Mouse (Mus musculus) natural killer cell, adult 2 months (primary cell): ENCODE measurements around the gene Adnp.
"Not testable (repeated sequence)": the region's sequence is repeated elsewhere in the genome, so short reads cannot be mapped to it uniquely, and the experiment has no call there.

Experiments
- DNase-seq, 2 experiments: peaks; one replicate each; pipeline ENCODE4 v3.0.0; 2022; ENCODE audit warnings: low spot score in 2 of 2

The Adnp gene

DNA sequence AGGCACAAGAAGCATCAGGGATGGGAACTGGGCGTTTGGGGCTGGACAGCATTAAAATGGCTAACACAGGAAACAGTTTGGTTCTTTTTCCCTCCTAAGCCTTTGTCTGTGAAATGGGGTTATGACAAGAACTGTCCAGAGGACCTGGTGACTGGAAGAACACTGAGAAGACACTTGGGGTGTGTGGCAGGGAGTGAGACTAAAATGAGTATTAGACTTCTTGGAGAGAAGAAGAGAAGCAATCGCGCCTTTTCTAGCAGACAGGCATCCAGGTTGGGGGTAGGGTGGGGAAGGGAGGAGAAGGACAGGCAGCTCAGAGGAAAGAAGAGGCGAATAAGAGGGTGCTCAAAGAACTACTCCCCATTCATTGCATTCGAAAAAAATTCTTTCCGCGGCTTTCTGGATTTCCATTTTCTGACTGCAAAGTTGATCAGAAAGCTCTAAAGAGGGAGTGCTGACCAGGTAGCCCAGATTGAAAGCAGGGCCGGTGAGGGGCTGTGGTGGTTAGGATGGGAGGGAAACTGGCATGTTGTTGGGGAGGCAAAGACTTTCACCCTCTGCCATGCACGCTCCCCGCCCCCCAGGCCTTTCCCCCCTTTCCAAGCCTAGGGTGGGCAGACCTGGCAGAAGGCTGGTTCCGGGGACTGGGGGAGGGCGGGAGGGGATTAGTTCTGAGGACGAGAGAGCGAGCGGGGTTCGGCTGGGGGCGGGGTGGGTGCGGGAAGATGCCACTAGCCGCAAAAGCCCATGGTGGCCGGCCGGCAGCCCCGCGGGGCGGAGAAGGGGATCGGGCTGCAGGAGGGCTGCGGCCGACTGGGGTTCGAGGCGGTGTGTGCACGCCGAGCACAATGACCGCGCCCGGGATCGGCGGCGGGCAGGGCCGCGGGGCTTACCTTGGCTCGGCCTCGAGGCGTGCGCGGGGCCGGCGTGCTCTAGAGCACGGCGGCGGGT is 956 bp downstream of the Adnp start:
- DNase-seq = peak in 1 of 2 experiments; percentile 12

DNA sequence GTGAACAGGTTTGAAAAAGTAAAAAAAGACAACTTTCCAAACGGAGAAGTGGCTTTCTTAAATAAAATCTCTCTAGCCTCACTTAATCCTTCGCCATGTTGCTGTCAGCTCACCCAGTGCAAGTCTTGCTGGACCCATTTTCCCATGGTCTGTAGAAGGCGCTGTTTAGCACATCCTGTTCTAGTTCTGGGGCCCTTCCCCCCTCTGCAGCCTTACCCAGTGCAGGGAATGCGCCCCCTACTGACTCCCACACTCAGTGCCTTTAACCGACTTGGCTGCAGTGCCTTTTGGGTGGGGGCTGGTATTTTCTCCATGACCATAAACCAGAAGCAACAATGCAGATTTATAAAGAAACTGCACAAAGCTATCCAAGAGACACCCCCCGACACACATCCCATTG is 1.6 kb downstream of the Adnp start:
- peak; percentile 89 to 94 for DNase-seq

- no peak for DNase-seq
Measured at GRCm38 (mm10) chr2:168204476-168204999, 2.4 kb downstream of the Adnp start.

DNA sequence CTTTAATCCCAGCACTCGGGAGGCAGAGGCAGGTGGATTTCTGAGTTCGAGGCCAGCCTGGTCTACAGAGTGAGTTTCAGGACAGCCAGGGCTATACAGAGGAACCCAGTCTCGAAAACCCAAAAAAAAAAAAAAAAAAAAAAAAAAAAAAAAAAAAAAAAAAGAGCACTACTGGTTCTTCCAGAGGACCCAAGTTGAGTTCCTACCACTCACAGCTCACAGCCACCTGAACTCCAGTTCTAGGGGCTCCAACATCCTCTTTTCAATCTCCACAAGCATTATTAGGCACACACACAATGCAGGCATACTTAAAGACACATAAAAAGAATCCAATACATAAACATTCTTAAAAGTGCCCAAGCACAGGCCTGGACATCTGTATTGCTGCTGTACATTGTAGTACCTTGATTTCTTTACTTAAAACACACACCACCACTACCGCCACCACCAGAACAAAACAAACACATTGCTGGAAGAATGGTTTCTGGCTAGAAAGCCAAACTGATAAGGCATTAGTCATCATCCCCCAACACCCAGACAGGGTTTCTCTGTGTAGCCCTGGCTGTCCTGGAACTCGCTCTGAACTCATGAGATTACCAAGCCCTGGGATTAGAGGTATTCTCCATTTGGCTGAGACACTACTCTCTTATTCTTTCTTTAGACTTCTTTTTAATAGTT is 6.8 kb downstream of the Adnp start:
- no peak for DNase-seq

- DNase-seq = no peak
Measured at GRCm38 (mm10) chr2:168199476-168199875, 7.4 kb downstream of the Adnp start.

- no peak for DNase-seq
Measured at GRCm38 (mm10) chr2:168198421-168198820, 8.5 kb downstream of the Adnp start.

- no peak for DNase-seq
Measured at GRCm38 (mm10) chr2:168195721-168196120, 11.2 kb downstream of the Adnp start.

DNA sequence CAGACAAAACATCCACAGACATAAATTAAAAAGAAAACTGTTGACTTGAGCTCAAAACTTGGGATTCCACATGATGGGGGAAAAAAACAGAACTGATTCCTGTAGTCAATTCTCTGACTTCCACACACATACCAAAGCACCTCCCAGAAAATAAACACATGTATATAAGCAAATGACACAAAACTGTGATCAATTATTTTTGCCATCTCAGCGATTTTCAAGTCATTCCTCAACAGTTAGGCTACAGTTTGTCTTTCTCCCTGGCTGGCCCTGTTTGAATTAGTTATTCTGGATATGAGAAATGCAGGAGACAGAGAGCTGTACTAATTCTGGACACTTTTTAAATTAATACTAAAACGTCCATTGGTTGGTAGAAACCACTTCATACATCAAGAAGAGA is 13.2 kb downstream of the Adnp start:
- no peak for DNase-seq

GRCm38 (mm10) chr2:168191856-168192255 is 15.1 kb downstream of the Adnp start:
- no peak for DNase-seq

GRCm38 (mm10) chr2:168175946-168176345 is 31.0 kb downstream of the Adnp start:
- no peak for DNase-seq

DNA sequence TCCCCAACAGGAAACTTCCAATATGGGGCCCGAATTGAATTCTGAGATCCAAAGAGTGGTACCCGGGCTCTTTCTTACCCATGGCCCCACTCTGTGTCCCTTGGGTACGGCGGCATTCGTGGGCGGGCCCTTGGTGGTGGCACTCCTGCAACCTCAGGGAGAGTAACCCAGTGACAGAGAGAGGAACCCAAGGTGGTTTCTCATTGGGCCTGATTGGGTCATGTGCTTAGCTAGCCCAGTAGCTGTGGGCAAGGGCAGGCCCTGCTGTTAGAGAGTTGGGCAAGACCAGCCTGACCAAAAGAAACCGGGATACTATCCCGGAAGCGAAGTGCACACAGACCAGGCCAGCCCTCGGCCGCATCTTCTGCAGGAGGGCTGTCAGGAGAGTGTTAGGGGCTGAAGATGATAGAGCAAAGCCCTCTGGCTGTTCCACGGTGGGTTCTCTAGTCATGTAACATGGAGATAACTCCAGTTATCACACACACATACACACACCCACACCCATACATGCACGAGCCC is 36.7 kb downstream of the Adnp start:
- DNase-seq = peak; percentile 61 to 67

GRCm38 (mm10) chr2:168169800-168170113 is 37.2 kb downstream of the Adnp start:
- DNase-seq = no peak

DNA sequence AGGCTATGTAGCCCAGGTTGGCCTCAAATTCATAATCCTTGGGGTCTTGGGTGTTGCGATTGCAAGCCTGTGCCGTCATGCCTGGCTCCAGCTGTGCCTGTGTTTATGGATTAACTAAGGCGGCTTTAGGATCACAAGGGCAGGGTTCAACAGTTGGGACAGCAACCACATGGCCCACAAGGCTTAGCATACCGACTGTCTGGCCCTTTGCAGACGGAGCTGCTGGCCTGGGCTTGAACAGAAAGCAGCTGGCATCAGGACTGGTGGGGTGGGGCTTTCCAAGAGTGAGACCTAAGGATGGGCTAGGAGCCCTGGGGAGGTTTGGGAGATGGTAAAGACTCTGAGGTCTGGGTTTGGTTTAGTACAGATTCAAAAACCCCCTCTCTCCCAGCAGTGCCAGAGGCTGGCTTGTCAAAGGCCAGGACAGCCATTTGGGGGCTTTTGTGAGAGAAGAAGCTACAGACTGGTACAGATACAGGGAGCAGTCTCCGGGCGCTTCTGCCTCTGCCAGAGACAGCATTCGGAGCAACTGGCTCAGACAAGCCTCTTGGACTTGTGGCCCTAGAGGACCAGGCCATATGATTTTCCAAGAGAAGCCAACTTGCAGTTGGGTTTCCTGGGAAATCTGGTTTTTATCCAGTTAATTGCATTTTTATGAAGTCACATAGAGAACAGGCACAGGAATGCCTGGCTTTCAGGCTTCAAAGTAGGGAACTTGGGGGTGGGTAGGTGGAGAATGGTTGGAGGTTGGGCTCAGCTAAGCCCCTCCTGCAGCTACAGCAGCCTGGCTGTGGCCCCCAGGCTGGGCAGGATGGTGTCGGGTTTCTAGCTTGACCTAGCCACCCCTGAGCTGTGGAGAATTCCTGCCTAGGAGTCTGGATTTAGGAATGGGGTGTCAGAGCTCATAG is 37.8 kb downstream of the Adnp start:
- no peak for DNase-seq

- no peak for DNase-seq
Measured at GRCm38 (mm10) chr2:168167781-168168180, 39.1 kb downstream of the Adnp start.

DNA sequence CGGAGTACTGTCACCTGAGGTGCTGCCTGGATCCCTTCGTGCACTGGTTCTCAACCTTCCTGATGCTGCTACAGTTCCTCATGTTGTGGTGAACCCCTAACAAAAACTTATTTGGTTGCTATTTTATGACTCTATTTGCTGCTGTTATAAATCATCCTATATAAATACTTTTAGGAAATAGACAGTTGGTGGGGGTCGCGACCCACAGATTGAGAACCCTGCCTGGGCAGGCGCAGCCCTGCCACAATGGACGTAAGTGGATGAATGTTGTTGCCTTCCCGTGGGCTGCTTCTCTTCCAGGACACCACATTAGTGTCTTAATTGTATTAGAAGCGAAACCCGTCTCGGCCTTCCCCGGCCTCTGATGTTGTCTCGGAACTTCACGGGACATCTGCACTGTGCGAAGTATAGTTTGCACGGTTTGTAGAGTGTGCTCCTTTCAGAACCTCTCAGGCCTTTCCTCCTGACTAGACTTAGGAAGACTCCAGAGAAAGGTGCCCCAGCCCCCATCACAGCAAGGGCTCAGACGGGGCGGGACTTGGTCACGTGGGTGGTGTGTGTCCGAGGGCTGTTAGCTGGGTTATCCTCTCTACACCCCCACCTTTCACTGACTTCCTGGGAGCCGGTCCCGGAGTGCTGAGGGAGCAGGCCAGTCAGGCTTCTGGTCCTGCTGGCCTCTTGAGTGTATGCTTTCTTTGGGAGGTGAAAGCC is 40.0 kb downstream of the Adnp start:
- DNase-seq = no peak

- no peak for DNase-seq
Measured at GRCm38 (mm10) chr2:168161978-168162377, 44.9 kb downstream of the Adnp start.

DNA sequence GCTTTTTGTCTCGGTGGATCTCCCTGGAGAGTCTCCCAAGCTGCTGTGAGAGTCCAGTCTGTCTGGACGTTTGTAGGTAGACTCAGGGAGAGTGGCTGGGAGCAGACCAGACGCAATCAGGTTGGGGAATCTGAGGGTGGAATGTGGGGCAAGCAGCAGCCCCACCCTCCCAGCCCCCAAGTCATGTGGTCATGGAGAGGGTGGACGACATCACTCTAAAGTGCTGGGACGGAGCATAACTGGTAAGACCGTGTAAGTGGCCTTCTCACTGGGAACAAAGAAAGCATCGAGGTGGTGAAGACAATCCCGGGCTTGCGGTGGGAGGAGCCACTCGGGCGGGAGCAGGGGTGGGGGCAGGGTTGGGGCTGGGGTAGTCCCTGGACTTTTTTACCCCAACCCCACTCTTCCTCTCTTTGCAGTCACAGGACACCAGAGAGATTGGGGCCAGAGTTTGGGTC is 45.4 kb downstream of the Adnp start:
- DNase-seq = no peak

DNA sequence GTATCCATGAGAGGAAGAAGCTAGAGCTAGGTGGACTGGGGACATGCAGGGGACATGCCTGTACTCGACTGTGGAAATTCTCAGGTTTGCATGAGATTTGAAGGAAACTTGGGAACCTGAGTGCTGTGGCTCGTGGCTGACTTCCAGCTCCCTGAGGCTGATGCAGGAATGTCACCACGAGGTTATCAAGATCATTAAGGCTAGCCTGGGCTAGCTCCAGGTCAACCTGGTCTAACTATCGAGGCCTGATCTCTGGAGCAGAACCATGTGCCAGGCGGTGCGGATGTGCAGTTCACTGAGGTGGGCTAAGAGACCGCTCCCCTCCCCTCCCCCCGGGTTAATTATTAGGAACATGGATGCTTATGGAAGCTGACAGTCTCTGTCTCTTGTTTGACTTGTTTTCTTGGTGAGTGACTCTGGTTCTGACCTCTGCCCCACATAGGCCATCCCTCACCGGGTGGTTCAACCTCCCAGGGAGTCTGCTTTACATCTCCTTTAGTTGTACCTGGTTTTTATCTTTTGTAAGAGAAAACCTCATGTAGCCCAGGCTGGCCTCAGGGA is 46.5 kb downstream of the Adnp start:
- no peak for DNase-seq

DNA sequence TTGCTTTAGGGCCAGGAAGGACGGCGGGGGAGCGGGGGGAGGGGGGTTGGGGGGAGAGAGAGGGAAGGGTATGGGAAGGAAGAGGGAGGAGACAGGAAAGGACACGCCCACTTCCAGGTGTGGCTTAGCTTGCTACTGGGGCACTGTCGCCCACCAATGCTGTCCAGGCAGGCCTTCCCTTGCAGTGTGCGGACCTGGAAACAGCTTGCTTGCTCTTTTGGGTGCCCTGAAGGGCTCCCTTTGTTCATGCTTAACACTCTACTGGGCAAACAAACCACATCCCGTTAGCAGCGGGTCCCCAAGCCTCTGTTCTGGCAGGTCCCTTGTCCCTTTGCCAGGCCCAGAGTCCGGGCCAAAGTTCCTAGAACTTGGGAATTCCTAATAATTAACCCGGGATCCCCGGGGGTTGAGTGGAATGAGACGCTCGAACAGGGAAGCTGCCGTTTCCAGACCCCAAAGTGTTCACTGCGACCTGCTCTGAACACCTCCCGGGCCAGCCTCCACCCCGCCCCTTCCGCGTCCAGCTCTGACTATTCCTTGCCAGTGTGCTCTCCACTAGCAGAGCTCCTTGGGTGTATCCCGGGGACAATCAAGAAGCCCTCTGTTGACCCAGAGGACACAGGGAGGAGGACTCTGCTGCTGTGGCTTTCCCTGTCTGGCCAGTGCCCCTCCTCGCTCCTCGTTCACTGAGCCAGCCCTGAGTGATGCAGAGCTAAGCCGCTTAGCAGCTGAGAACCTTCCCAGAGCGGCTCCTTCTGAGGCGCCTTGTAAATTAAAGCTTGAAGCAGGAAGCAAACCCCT is 47.8 kb downstream of the Adnp start:
- peak; percentile 26 to 31 for DNase-seq

DNA sequence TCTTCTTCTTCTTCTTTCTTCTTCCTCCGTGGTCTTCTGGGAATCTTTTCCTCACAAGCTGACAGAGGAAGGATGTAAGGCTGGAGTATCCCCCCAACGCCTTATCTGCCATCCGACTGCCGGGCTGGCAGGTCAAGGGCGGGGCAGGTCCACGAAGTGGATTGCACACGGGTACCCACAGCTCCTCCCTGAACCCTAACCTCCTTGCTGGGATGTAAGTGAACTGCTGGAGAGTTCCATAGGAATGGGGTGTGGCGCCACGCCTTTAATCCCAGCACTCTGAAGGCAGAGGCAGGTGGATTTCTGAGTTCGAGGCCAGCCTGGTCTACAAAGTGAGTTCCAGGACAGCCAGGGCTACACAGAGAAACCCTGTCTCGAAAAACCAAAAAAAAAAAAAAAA is 48.9 kb downstream of the Adnp start:
- not testable (repeated sequence) for DNase-seq
